Mouse (Mus musculus) brown adipose tissue, adult 24 weeks (tissue): ENCODE data around the gene Fam118a. TPM values are rescaled to one million over a fixed set of nuclear protein-coding genes. Genes with fewer than 3 reads are reported as not detected.

Source experiments
- polyA plus RNA-seq: library from polyadenylated mRNA; stranded (reverse); fragments of >200 nt; gene quantifications from 2 replicates; pipeline ENCODE4 v1.2.4, GENCODE M21; 2012; ENCODE audit not compliant: missing spikeins, insufficient read depth, insufficient read length

Gene Fam118a
- polyA plus RNA-seq, 1 experiment: 6.0 TPM

Other genes starting within 250 kb of the Fam118a start
- gene Phf21b, start 172.9 kb upstream of the Fam118a start, polyA plus RNA-seq: 0.55 TPM in 1 of 2 replicates, not detected in the other
- not detected in 2 replicates for gene Gm29666, start 108.9 kb upstream of the Fam118a start, polyA plus RNA-seq
- gene Nup50, start 105.5 kb upstream of the Fam118a start, polyA plus RNA-seq: 9.8 and 11.6 TPM in 2 replicates
- 13.6 and 16.3 TPM in 2 replicates for gene 5031439G07Rik, start 40.4 kb upstream of the Fam118a start, polyA plus RNA-seq
- not detected in 2 replicates for gene Upk3a, start 11.8 kb upstream of the Fam118a start, polyA plus RNA-seq
- gene Smc1b, start 103.0 kb downstream of the Fam118a start, polyA plus RNA-seq: not detected in 2 replicates
- not detected in 2 replicates for gene Ribc2, start 103.1 kb downstream of the Fam118a start, polyA plus RNA-seq
- 2.8 and 5.2 TPM in 2 replicates for gene Fbln1, start 177.0 kb downstream of the Fam118a start, polyA plus RNA-seq